Mouse (Mus musculus) monocyte, adult 2 months (primary cell): ENCODE results near the gene Kcnab1.

Experiments used
- DNase-seq, 2 experiments: peaks; one replicate each; pipeline ENCODE4 v3.0.0; 2022; ENCODE audit warnings: low spot score in 2 of 2, low read depth in 1 of 2

Gene Kcnab1

DNA sequence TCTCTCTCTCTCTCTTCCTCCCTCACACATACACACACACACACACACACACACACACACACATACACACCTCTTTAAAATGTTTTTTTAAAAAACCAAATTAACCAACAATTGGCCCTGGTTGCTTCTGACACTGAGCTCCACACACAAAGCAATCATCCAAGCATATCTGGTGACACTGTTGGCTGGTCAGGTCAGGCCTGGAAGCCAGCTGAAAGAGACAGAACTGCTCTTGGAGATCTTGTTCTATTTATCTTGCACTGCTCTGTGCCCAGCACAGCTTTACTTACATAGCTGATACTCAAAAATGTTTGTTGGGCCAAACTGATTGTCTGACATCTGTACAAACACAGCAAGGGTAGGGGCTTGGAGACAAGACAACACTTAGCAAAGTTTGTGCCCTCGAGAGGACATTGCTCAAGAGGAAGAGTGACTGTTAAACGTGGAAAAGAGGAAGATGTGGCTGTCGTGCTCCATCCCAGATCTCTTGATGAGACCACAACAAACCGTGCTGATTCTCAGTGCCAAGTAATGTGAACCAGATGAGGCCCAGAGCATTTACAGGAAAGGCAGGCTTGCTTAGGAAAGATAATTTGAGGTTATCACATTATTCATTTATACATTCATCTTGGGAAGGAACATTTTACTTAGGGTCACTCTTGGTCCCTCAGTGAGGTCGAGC lies 308.9 kb downstream of the Kcnab1 start:
- DNase-seq, result peak; percentile 14 to 22

DNA sequence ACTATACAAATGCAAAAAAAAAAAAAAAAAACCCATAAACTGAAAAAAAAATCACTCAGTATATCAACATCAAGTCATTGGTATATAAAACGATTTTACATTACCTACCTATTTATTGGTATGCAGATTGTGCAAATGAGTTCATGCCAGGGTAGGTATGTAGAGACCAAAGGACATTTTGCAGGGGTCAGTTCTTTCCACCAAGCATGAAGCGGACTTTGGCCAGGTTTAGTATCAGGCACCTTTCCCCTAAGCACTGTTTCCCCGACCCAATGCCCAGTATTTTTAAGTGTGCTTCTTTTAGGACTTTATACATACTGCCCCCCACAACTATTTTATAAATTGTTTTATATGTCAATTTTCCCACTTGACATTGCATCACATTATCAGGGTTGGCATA lies 310.5 kb downstream of the Kcnab1 start:
- no peak for DNase-seq
